Mouse (Mus musculus): ENCODE measurements around the gene Tspan31. TPM values are rescaled to one million over a fixed set of nuclear protein-coding genes. Genes with fewer than 3 reads are reported as not detected.
A peak's percentile ranks its signal among the peaks of the same experiment; 100 is the strongest.

Tspan31 gene
- total and polyA plus RNA-seq, 3 experiments, result 79.9 to 148 (median 85.9) TPM

GRCm38 (mm10) chr10:127107563-127108261, 37.6 kb upstream of the Tspan31 start:
- Histone ChIP-seq H3K4me1 (ENCODE audit: control insufficient read depth in 1 of 2, insufficient read depth in 2 of 2) (peaks cover 3 to 25% of the 10 kb centered on the region in 2 experiments; a peak in 3 of 4 replicates), H3K4me2 (ENCODE audit: insufficient read depth, low read depth, poor library complexity, severe bottlenecking) (no peak overlapping the region), H3K9me3 (replicated peaks; ENCODE audit: low read length) (no peaks in the 10 kb centered on the region), H3K36me3 (replicated peaks in 1 of 2; ENCODE audit: control insufficient read depth in 1 of 2, insufficient read depth in 1 of 2, low read length in 1 of 2) (peaks cover 14 to 68% of the 10 kb centered on the region in 2 experiments), H3K27me3 (replicated peaks) (no peaks in the 10 kb centered on the region), H3K27ac (ENCODE audit: insufficient read depth, low read depth) (no peak overlapping the region), H3K79me2 (replicated peaks; ENCODE audit: control insufficient read depth, extremely low read depth, insufficient read depth, poor library complexity, severe bottlenecking) (no peaks in the 10 kb centered on the region), H3K9ac (ENCODE audit: insufficient read depth, low read depth) (no peak overlapping the region), H3K4me3 (replicated peaks in 1 of 3; ENCODE audit: low read depth in 2 of 3, low read length in 2 of 3, poor library complexity in 1 of 3) (no peak overlapping the region)
- dilution Hi-C loops (cut with MboI; ENCODE audit: extremely low pct_ligation_motif_present, extremely low pct_unique_long_range_greater_than_20kb, low sequenced_read_pairs) (no loop called here), in situ Hi-C loops (cut with MboI; ENCODE audit: low pct_ligation_motif_present, low pct_unique_long_range_greater_than_20kb, low sequenced_read_pairs) (no loop called here)
- no peak for DNase-seq (ENCODE audit: extremely low read depth)
- TF ChIP-seq PAX5 (IDR thresholded peaks at IDR 0.05; ENCODE audit: low read length) (no peak), ELF1 (IDR thresholded peaks at IDR 0.05; ENCODE audit: low read depth, low read length) (no peak), MAX (IDR thresholded peaks at IDR 0.05; ENCODE audit: low read length) (0 out of 2 replicates have a peak, but pooled peaks have one; percentile 34), USF1 (IDR thresholded peaks at IDR 0.05; ENCODE audit: low read depth, low read length) (peak; percentile 49), E2F4 (IDR thresholded peaks at IDR 0.05; ENCODE audit: insufficient replicate concordance, low read depth, low read length) (no peak), ZNF384 (IDR thresholded peaks at IDR 0.05; ENCODE audit: low read depth, low read length) (no peak), MYC (IDR thresholded peaks at IDR 0.05; ENCODE audit: low read depth, low read length) (no peak), USF2 (conservative IDR thresholded peaks at IDR 0.05; ENCODE audit: low read depth, low read length) (peak; percentile 48), BHLHE40 (IDR thresholded peaks at IDR 0.05; ENCODE audit: low read depth, low read length) (peak; percentile 44), RCOR1 (conservative IDR thresholded peaks at IDR 0.05; ENCODE audit: low read depth, low read length) (no peak), ZKSCAN1 (IDR thresholded peaks at IDR 0.05; ENCODE audit: borderline replicate concordance, low read depth, low read length) (no peak)

- in situ Hi-C loops (cut with MboI; ENCODE audit: low pct_ligation_motif_present, low pct_unique_long_range_greater_than_20kb, low sequenced_read_pairs) (no loop called here), dilution Hi-C loops (cut with MboI; ENCODE audit: extremely low pct_ligation_motif_present, extremely low pct_unique_long_range_greater_than_20kb, low sequenced_read_pairs) (no loop called here)
- Histone ChIP-seq H3K4me2 (ENCODE audit: insufficient read depth, low read depth, poor library complexity, severe bottlenecking) (no peak overlapping the region), H3K9ac (ENCODE audit: insufficient read depth, low read depth) (no peak overlapping the region), H3K4me1 (ENCODE audit: control insufficient read depth in 1 of 2, insufficient read depth in 2 of 2) (peaks cover 3 to 25% of the 10 kb centered on the region in 2 experiments; a peak in 3 of 4 replicates), H3K9me3 (replicated peaks; ENCODE audit: low read length) (no peaks in the 10 kb centered on the region), H3K27ac (ENCODE audit: insufficient read depth, low read depth) (no peak overlapping the region), H3K4me3 (replicated peaks in 1 of 3; ENCODE audit: low read depth in 2 of 3, low read length in 2 of 3, poor library complexity in 1 of 3) (no peak overlapping the region), H3K27me3 (replicated peaks) (no peaks in the 10 kb centered on the region), H3K36me3 (replicated peaks in 1 of 2; ENCODE audit: control insufficient read depth in 1 of 2, insufficient read depth in 1 of 2, low read length in 1 of 2) (peaks cover 32 to 70% of the 10 kb centered on the region in 2 experiments), H3K79me2 (replicated peaks; ENCODE audit: control insufficient read depth, extremely low read depth, insufficient read depth, poor library complexity, severe bottlenecking) (no peaks in the 10 kb centered on the region)
- no peak for DNase-seq (ENCODE audit: extremely low read depth)
- TF ChIP-seq ZMIZ1 (IDR thresholded peaks at IDR 0.05; ENCODE audit: low read depth, low read length) (no peak), RAD21 (IDR thresholded peaks at IDR 0.05; ENCODE audit: low read depth, low read length) (no peak), SIN3A (IDR thresholded peaks at IDR 0.05; ENCODE audit: low read length) (no peak), POLR2AphosphoS2 (IDR thresholded peaks at IDR 0.05; ENCODE audit: low read depth, low read length) (no peak), JUND (conservative IDR thresholded peaks at IDR 0.05; ENCODE audit: low read depth, low read length) (no peak), NELFE (IDR thresholded peaks at IDR 0.05; ENCODE audit: low read depth, low read length) (no peak)
Measured at GRCm38 (mm10) chr10:127103631-127104030, 33.6 kb upstream of the Tspan31 start.

Measured in CH12.LX (cell line).